Mouse (Mus musculus): ENCODE results near the gene Zdhhc20. TPM values are rescaled to one million over a fixed set of nuclear protein-coding genes. Genes with fewer than 3 reads are reported as not detected.
A peak's percentile ranks its signal among the peaks of the same experiment; 100 is the strongest.
"Not testable (repeated sequence)": the region's sequence is repeated elsewhere in the genome, so short reads cannot be mapped to it uniquely, and the experiment has no call there.

The Zdhhc20 gene
- polyA plus RNA-seq, 1 experiment from 2014 or later, result 66.8 TPM

- H3K4me1 ChIP-seq (ENCODE audit: control insufficient read depth, insufficient read depth, low read length), result no peaks in the 10 kb centered on the region
- ATAC-seq (ENCODE audit: low FRiP score, low TSS enrichment), result no peak
- H3K27ac ChIP-seq (ENCODE audit: low read depth, low read length), result no peak overlapping the region
- no peak overlapping the region for H3K9ac ChIP-seq (ENCODE audit: low read depth, low read length)
- H3K9me3 ChIP-seq (ENCODE audit: control insufficient read depth, low read length), result no peaks in the 10 kb centered on the region
- 78% methylated on average over 6 of the region's 6 CpGs for WGBS
- H3K36me3 ChIP-seq (ENCODE audit: control insufficient read depth, insufficient read depth, low read length), result peaks cover 23% of the 10 kb centered on the region
- no peaks in the 10 kb centered on the region for H3K27me3 ChIP-seq (ENCODE audit: control insufficient read depth, insufficient read depth, low read length)
- H3K4me2 ChIP-seq (replicated peaks; ENCODE audit: low read depth, low read length), result no peak overlapping the region
- H3K4me3 ChIP-seq (ENCODE audit: low read length), result no peak overlapping the region
Observed at GRCm38 (mm10) chr14:57915341-57915740, 25.3 kb upstream of the Zdhhc20 start.

- H3K27me3 ChIP-seq (ENCODE audit: control insufficient read depth, insufficient read depth, low read length); H3K9me3 ChIP-seq (ENCODE audit: control insufficient read depth, low read length); H3K4me2 ChIP-seq (replicated peaks; ENCODE audit: low read depth, low read length); H3K4me3 ChIP-seq (ENCODE audit: low read length); ATAC-seq (ENCODE audit: low FRiP score, low TSS enrichment); H3K4me1 ChIP-seq (ENCODE audit: control insufficient read depth, insufficient read depth, low read length); H3K9ac ChIP-seq (ENCODE audit: low read depth, low read length); H3K27ac ChIP-seq (ENCODE audit: low read depth, low read length): not testable (repeated sequence)
- WGBS, result 56% methylated on average over 1 of the region's 1 CpGs
- H3K36me3 ChIP-seq (ENCODE audit: control insufficient read depth, insufficient read depth, low read length), result peaks cover 14% of the 10 kb centered on the region
Observed at GRCm38 (mm10) chr14:57912211-57913007, 22.3 kb upstream of the Zdhhc20 start.

GRCm38 (mm10) chr14:57911787-57912186, 21.7 kb upstream of the Zdhhc20 start:
- H3K36me3 ChIP-seq (ENCODE audit: control insufficient read depth, insufficient read depth, low read length); H3K27me3 ChIP-seq (ENCODE audit: control insufficient read depth, insufficient read depth, low read length); H3K27ac ChIP-seq (ENCODE audit: low read depth, low read length); H3K4me1 ChIP-seq (ENCODE audit: control insufficient read depth, insufficient read depth, low read length); H3K9me3 ChIP-seq (ENCODE audit: control insufficient read depth, low read length); H3K4me3 ChIP-seq (ENCODE audit: low read length); ATAC-seq (ENCODE audit: low FRiP score, low TSS enrichment); H3K4me2 ChIP-seq (replicated peaks; ENCODE audit: low read depth, low read length): not testable (repeated sequence)
- H3K9ac ChIP-seq (ENCODE audit: low read depth, low read length), result peak overlapping the region; percentile 12; the same call in 1 of the 2 replicates

GRCm38 (mm10) chr14:57911316-57911715, 21.2 kb upstream of the Zdhhc20 start:
- H3K27me3 ChIP-seq (ENCODE audit: control insufficient read depth, insufficient read depth, low read length), result no peaks in the 10 kb centered on the region
- H3K36me3 ChIP-seq (ENCODE audit: control insufficient read depth, insufficient read depth, low read length), result peaks cover 3% of the 10 kb centered on the region; the same call in 1 of the 2 replicates
- no peaks in the 10 kb centered on the region for H3K9me3 ChIP-seq (ENCODE audit: control insufficient read depth, low read length)
- no peak overlapping the region for H3K4me3 ChIP-seq (ENCODE audit: low read length)
- H3K9ac ChIP-seq (ENCODE audit: low read depth, low read length), result peak overlapping the region; percentile 12; the same call in 1 of the 2 replicates
- ATAC-seq (ENCODE audit: low FRiP score, low TSS enrichment), result no peak
- WGBS, result 85% methylated on average over 4 of the region's 4 CpGs
- H3K27ac ChIP-seq (ENCODE audit: low read depth, low read length), result no peak overlapping the region
- no peak overlapping the region for H3K4me2 ChIP-seq (replicated peaks; ENCODE audit: low read depth, low read length)
- no peaks in the 10 kb centered on the region for H3K4me1 ChIP-seq (ENCODE audit: control insufficient read depth, insufficient read depth, low read length)

GRCm38 (mm10) chr14:57910501-57911068, 20.5 kb upstream of the Zdhhc20 start:
- Histone ChIP-seq H3K27me3 (ENCODE audit: control insufficient read depth, insufficient read depth, low read length) (no peaks in the 10 kb centered on the region), H3K9me3 (ENCODE audit: control insufficient read depth, low read length) (no peaks in the 10 kb centered on the region), H3K4me2 (replicated peaks; ENCODE audit: low read depth, low read length) (peak overlapping the region; percentile 55), H3K36me3 (ENCODE audit: control insufficient read depth, insufficient read depth, low read length) (no peaks in the 10 kb centered on the region), H3K9ac (ENCODE audit: low read depth, low read length) (peak overlapping the region; percentile 48; the same call in 1 of the 2 replicates), H3K4me1 (ENCODE audit: control insufficient read depth, insufficient read depth, low read length) (no peaks in the 10 kb centered on the region), H3K4me3 (ENCODE audit: low read length) (peak overlapping the region; percentile 27), H3K27ac (ENCODE audit: low read depth, low read length) (no peak overlapping the region)
- 21% methylated on average over 26 of the region's 26 CpGs for WGBS
- peak; percentile 92 for ATAC-seq (ENCODE audit: low FRiP score, low TSS enrichment)

GRCm38 (mm10) chr14:57909297-57909696, 19.2 kb upstream of the Zdhhc20 start:
- H3K4me1 ChIP-seq (ENCODE audit: control insufficient read depth, insufficient read depth, low read length), result no peaks in the 10 kb centered on the region
- 83% methylated on average over 5 of the region's 5 CpGs for whole genome bisulfite sequencing
- no peak for ATAC-seq (ENCODE audit: low FRiP score, low TSS enrichment)
- no peak overlapping the region for H3K27ac ChIP-seq (ENCODE audit: low read depth, low read length)
- H3K36me3 ChIP-seq (ENCODE audit: control insufficient read depth, insufficient read depth, low read length), result no peaks in the 10 kb centered on the region
- H3K9ac ChIP-seq (ENCODE audit: low read depth, low read length), result no peak overlapping the region
- H3K27me3 ChIP-seq (ENCODE audit: control insufficient read depth, insufficient read depth, low read length), result no peaks in the 10 kb centered on the region
- H3K4me2 ChIP-seq (replicated peaks; ENCODE audit: low read depth, low read length), result no peak overlapping the region
- H3K4me3 ChIP-seq (ENCODE audit: low read length), result no peak overlapping the region
- H3K9me3 ChIP-seq (ENCODE audit: control insufficient read depth, low read length), result no peaks in the 10 kb centered on the region

GRCm38 (mm10) chr14:57908431-57908830, 18.4 kb upstream of the Zdhhc20 start:
- H3K9me3 ChIP-seq (ENCODE audit: control insufficient read depth, low read length), result no peaks in the 10 kb centered on the region
- no peaks in the 10 kb centered on the region for H3K27me3 ChIP-seq (ENCODE audit: control insufficient read depth, insufficient read depth, low read length)
- no peaks in the 10 kb centered on the region for H3K4me1 ChIP-seq (ENCODE audit: control insufficient read depth, insufficient read depth, low read length)
- no peak overlapping the region for H3K27ac ChIP-seq (ENCODE audit: low read depth, low read length)
- no peak overlapping the region for H3K4me3 ChIP-seq (ENCODE audit: low read length)
- no peak overlapping the region for H3K4me2 ChIP-seq (replicated peaks; ENCODE audit: low read depth, low read length)
- no peaks in the 10 kb centered on the region for H3K36me3 ChIP-seq (ENCODE audit: control insufficient read depth, insufficient read depth, low read length)
- no peak for ATAC-seq (ENCODE audit: low FRiP score, low TSS enrichment)
- H3K9ac ChIP-seq (ENCODE audit: low read depth, low read length), result no peak overlapping the region
- 68% methylated on average over 2 of the region's 2 CpGs for whole genome bisulfite sequencing

- Histone ChIP-seq H3K27me3 (ENCODE audit: control insufficient read depth, insufficient read depth, low read length) (no peaks in the 10 kb centered on the region), H3K9ac (ENCODE audit: low read depth, low read length) (no peak overlapping the region), H3K4me1 (ENCODE audit: control insufficient read depth, insufficient read depth, low read length) (no peaks in the 10 kb centered on the region), H3K36me3 (ENCODE audit: control insufficient read depth, insufficient read depth, low read length) (no peaks in the 10 kb centered on the region), H3K9me3 (ENCODE audit: control insufficient read depth, low read length) (no peaks in the 10 kb centered on the region), H3K27ac (ENCODE audit: low read depth, low read length) (no peak overlapping the region), H3K4me2 (replicated peaks; ENCODE audit: low read depth, low read length) (no peak overlapping the region), H3K4me3 (ENCODE audit: low read length) (no peak overlapping the region)
- 83% methylated on average over 1 of the region's 1 CpGs for WGBS
- ATAC-seq (ENCODE audit: low FRiP score, low TSS enrichment), result no peak
Observed at GRCm38 (mm10) chr14:57901998-57902397, 11.9 kb upstream of the Zdhhc20 start.

- Histone ChIP-seq H3K36me3 (ENCODE audit: control insufficient read depth, insufficient read depth, low read length) (no peaks in the 10 kb centered on the region), H3K4me3 (ENCODE audit: low read length) (no peak overlapping the region), H3K4me2 (replicated peaks; ENCODE audit: low read depth, low read length) (no peak overlapping the region), H3K4me1 (ENCODE audit: control insufficient read depth, insufficient read depth, low read length) (no peaks in the 10 kb centered on the region), H3K9ac (ENCODE audit: low read depth, low read length) (no peak overlapping the region), H3K27ac (ENCODE audit: low read depth, low read length) (no peak overlapping the region), H3K9me3 (ENCODE audit: control insufficient read depth, low read length) (no peaks in the 10 kb centered on the region), H3K27me3 (ENCODE audit: control insufficient read depth, insufficient read depth, low read length) (no peaks in the 10 kb centered on the region)
- 96% methylated on average over 12 of the region's 12 CpGs for WGBS
- ATAC-seq (ENCODE audit: low FRiP score, low TSS enrichment), result no peak
Observed at GRCm38 (mm10) chr14:57896882-57897281, 6.8 kb upstream of the Zdhhc20 start.
